Mouse (Mus musculus) embryo, embryonic 9.5 days (tissue): ENCODE measurements around the gene Vmn1r73.

ENCODE experiments used
- DNase-seq: peaks from one replicate; pipeline ENCODE4 v3.0.0-alpha.2; 2017; ENCODE audit errors: extremely low spot score

The Vmn1r73 gene

DNA sequence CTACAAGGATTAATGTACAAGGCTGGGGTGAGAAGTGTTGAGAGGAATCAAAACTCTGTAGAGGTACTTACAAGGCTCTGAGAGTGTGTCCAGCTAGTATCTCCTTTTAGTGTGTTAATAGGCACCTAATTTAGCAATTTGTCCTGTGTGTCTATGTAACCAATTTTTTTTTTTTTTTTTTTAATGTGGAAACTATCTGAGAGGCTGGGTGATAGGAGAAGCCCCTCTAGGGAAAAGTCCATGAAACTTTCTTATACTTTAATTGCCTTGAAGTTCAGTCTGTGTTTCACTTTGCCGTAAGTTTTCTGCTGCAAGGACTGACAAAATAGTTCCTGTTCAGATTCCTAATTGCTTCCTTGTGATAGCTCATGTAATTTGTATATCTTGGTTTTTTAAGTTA lies at the start of gene Vmn1r73:
Vmn1r73 (plus strand) TSS at position 301 of the 400 bp plus-strand sequence.
- DNase-seq, result no peak
